In the genomic region with DNA sequence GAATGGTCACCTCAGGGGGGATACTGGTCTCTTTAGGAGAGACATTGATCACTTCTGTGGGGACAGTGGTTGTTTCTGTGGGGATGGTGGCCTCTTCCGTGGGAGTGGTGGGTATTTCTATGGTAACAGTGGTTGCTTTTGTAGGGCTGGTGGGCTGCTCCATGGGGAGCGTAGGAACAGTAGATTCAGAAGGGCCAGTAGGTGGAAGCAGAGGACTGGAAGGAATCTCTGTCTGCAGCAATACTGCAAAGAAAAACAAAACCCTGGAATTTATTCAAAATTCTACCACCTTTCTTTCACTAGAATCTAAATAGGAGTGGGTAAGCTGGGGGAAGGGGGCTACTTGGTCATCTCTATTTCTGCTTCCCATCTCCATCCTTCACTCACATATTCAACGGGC, we compare ENCODE assay signal across 1 mouse cellular context.
TF ChIP-seq lines count a peak whose summit lies in the region.

No protein-coding gene starts in this region.

TF ChIP-seq in CH12.LX, 34 proteins besides CTCF, POLR2A, EP300 and RAD21:
- TF ChIP-seq TBP (conservative IDR thresholded peaks at IDR 0.05; ENCODE audit: low read depth, low read length) (no peak), NRF1 (IDR thresholded peaks at IDR 0.05; ENCODE audit: low read depth, low read length) (no peak), HCFC1 (IDR thresholded peaks at IDR 0.05; ENCODE audit: low read depth, low read length) (no peak), SIN3A (IDR thresholded peaks at IDR 0.05; ENCODE audit: low read length) (no peak), ETS1 (conservative IDR thresholded peaks at IDR 0.05; ENCODE audit: low read depth, low read length) (no peak), MEF2A (IDR thresholded peaks at IDR 0.05; ENCODE audit: borderline replicate concordance, low read depth, low read length) (no peak), NELFE (IDR thresholded peaks at IDR 0.05; ENCODE audit: low read depth, low read length) (no peak), MYC (IDR thresholded peaks at IDR 0.05; ENCODE audit: low read depth, low read length) (no peak), CHD2 (IDR thresholded peaks at IDR 0.05; ENCODE audit: low read length) (no peak), CHD1 (IDR thresholded peaks at IDR 0.05; ENCODE audit: low read depth, low read length) (no peak), IRF4 (IDR thresholded peaks at IDR 0.05; ENCODE audit: low read depth, low read length) (no peak), POLR2AphosphoS2 (IDR thresholded peaks at IDR 0.05; ENCODE audit: low read depth, low read length) (no peak), KAT2A (IDR thresholded peaks at IDR 0.05; ENCODE audit: insufficient replicate concordance, low read length) (no peak), ZMIZ1 (IDR thresholded peaks at IDR 0.05; ENCODE audit: low read depth, low read length) (no peak), MAFK (IDR thresholded peaks at IDR 0.05; ENCODE audit: insufficient replicate concordance, low read length) (no peak), E2F4 (IDR thresholded peaks at IDR 0.05; ENCODE audit: insufficient replicate concordance, low read depth, low read length) (no peak), JUN (IDR thresholded peaks at IDR 0.05; ENCODE audit: insufficient read depth, low read depth, low read length) (no peak)
